Mouse (Mus musculus) liver, embryonic 14.5 days (tissue): Measurements from ENCODE around the gene Adam12.

Experiments used
- CTCF ChIP-seq: IDR thresholded peaks from 2 replicates; pipeline ENCODE4 v1.5.1; 2016; ENCODE audit warnings: antibody characterized with exemption, low read depth, control low read depth
- EP300 ChIP-seq: IDR thresholded peaks from 2 replicates; pipeline ENCODE4 v1.6.1; 2016; ENCODE audit warnings: antibody characterized with exemption, low read depth

GRCm38 (mm10) chr7:134022157-134022885, 209.6 kb downstream of the Adam12 start:
- TF ChIP-seq CTCF (no peak), EP300 (no peak)
